Mouse (Mus musculus) lung, adult 2 months (tissue): ENCODE data around the gene Hmga2. TPM values are rescaled to one million over a fixed set of nuclear protein-coding genes. Genes with fewer than 3 reads are reported as not detected.

Experiments used
- DNase-seq: peaks from one replicate; pipeline ENCODE4 v3.0.0; 2022
- H3K4me1 ChIP-seq: fragments of 200-500 bp; 2 replicates; pipeline ENCODE4 v1.6.1; 2011; ENCODE audit warnings: low read length; ENCODE audit not compliant: control insufficient read depth, insufficient read depth
- H3K4me3 ChIP-seq: fragments of 200-500 bp; replicated peaks from 2 replicates; pipeline ENCODE3; 2011; ENCODE audit warnings: low read depth, mild to moderate bottlenecking, control low read depth, low read length; ENCODE audit errors: extremely low read depth
- CTCF ChIP-seq: fragments of 200-500 bp; IDR thresholded peaks from 2 replicates; pipeline ENCODE4 v1.5.1; 2011; ENCODE audit warnings: mild to moderate bottlenecking, low read length, control low read depth; ENCODE audit not compliant: insufficient read depth
- POLR2A ChIP-seq: fragments of 200-500 bp; IDR thresholded peaks from 2 replicates; pipeline ENCODE4 v1.6.1; 2011; ENCODE audit warnings: low read depth, mild to moderate bottlenecking, control low read depth, low read length, borderline replicate concordance; ENCODE audit errors: extremely low read depth
- WGBS: fragments of 180-500 bp; shearing (Covaris S2); methylation state at CpG from one replicate; pipeline ENCODE4 v1.1.7; 2018; 5-methylcytosine and 5-hydroxymethylcytosine counted together
- polyA plus RNA-seq: library from polyadenylated mRNA; depleted of rRNA; stranded (reverse); fragments of >200 nt; gene quantifications from 2 replicates; pipeline ENCODE4 v1.2.3, GENCODE M21; 2012

The Hmga2 gene
- polyA plus RNA-seq, 1 experiment = not detected

- no peak for DNase-seq
- Histone ChIP-seq H3K4me1 (no peaks in the 10 kb centered on the region), H3K4me3 (no peak overlapping the region)
- WGBS = 76% methylated on average over 16 of the region's 16 CpGs
- TF ChIP-seq POLR2A (no peak), CTCF (no peak)
Observed at GRCm38 (mm10) chr10:120418738-120419523, 57.3 kb downstream of the Hmga2 start.

GRCm38 (mm10) chr10:120418211-120418610 lies 58.1 kb downstream of the Hmga2 start:
- 78% methylated on average over 7 of the region's 7 CpGs for WGBS
- Histone ChIP-seq H3K4me1 (no peaks in the 10 kb centered on the region), H3K4me3 (no peak overlapping the region)
- DNase-seq = no peak
- TF ChIP-seq CTCF = no peak
- no peak for TF ChIP-seq POLR2A

- 59% methylated on average over 7 of the region's 7 CpGs for WGBS
- no peak overlapping the region for H3K4me3 ChIP-seq
- no peak for DNase-seq
Observed at GRCm38 (mm10) chr10:120417488-120418118, 58.7 kb downstream of the Hmga2 start.

GRCm38 (mm10) chr10:120417116-120417487 lies 59.2 kb downstream of the Hmga2 start:
- TF ChIP-seq CTCF (no peak), POLR2A (no peak)
- no peak for DNase-seq
- no peak overlapping the region for H3K4me3 ChIP-seq
- H3K4me1 ChIP-seq = no peaks in the 10 kb centered on the region
- WGBS = 76% methylated on average over 5 of the region's 5 CpGs

More at GRCm38 (mm10) chr10:120417488-120418118, 58.7 kb downstream of the Hmga2 start:
- TF ChIP-seq CTCF (no peak), POLR2A (no peak)
- H3K4me1 ChIP-seq = no peaks in the 10 kb centered on the region

- 87% methylated on average over 12 of the region's 12 CpGs for WGBS
- Histone ChIP-seq H3K4me3 (no peak overlapping the region), H3K4me1 (no peaks in the 10 kb centered on the region)
- TF ChIP-seq CTCF = no peak
- no peak for DNase-seq
Observed at GRCm38 (mm10) chr10:120416628-120417027, 59.6 kb downstream of the Hmga2 start.

- H3K4me3 ChIP-seq = no peak overlapping the region
- WGBS = 81% methylated on average over 5 of the region's 5 CpGs
- no peaks in the 10 kb centered on the region for H3K4me1 ChIP-seq
- TF ChIP-seq POLR2A (no peak), CTCF (no peak)
- DNase-seq = no peak
Observed at GRCm38 (mm10) chr10:120412215-120412614, 64.1 kb downstream of the Hmga2 start.

GRCm38 (mm10) chr10:120410958-120411357 lies 65.3 kb downstream of the Hmga2 start:
- Histone ChIP-seq H3K4me1 (no peaks in the 10 kb centered on the region), H3K4me3 (no peak overlapping the region)
- 60% methylated on average over 4 of the region's 4 CpGs for WGBS
- no peak for DNase-seq
- no peak for TF ChIP-seq POLR2A
- no peak for TF ChIP-seq CTCF

GRCm38 (mm10) chr10:120409131-120409530 lies 67.1 kb downstream of the Hmga2 start:
- no peak for DNase-seq
- Histone ChIP-seq H3K4me1 (no peaks in the 10 kb centered on the region), H3K4me3 (no peak overlapping the region)
- WGBS = 89% methylated on average over 9 of the region's 9 CpGs
- no peak for TF ChIP-seq POLR2A

- H3K4me3 ChIP-seq = no peak overlapping the region
- no peaks in the 10 kb centered on the region for H3K4me1 ChIP-seq
- TF ChIP-seq CTCF = no peak
- TF ChIP-seq POLR2A = no peak
- WGBS = 57% methylated on average over 9 of the region's 9 CpGs
- DNase-seq = no peak
Observed at GRCm38 (mm10) chr10:120407230-120407629, 69.0 kb downstream of the Hmga2 start.

GRCm38 (mm10) chr10:120406038-120406437 lies 70.2 kb downstream of the Hmga2 start:
- 83% methylated on average over 9 of the region's 9 CpGs for WGBS
- H3K4me3 ChIP-seq = no peak overlapping the region
- DNase-seq = no peak
- no peaks in the 10 kb centered on the region for H3K4me1 ChIP-seq
- TF ChIP-seq POLR2A = no peak
- no peak for TF ChIP-seq CTCF
